Mouse (Mus musculus) thymus, adult 2 months (tissue): ENCODE measurements at regions not wholly inside any gene's neighbourhood (a gene's known extent, or its start where the extent isn't known, plus 50 kb on each side); places are given as distances from the start of the nearest gene placed in this dataset.

Experiments used
- CTCF ChIP-seq: fragments of 200-500 bp; IDR thresholded peaks from 2 replicates; pipeline ENCODE4 v1.5.1; 2012; ENCODE audit warnings: mild to moderate bottlenecking, control low read depth, low read length, moderate library complexity, borderline replicate concordance; ENCODE audit not compliant: control insufficient read depth, poor library complexity, insufficient read depth; ENCODE audit errors: extremely low read depth
- POLR2A ChIP-seq: fragments of 200-500 bp; IDR thresholded peaks from 2 replicates; pipeline ENCODE4 v1.6.1; 2012; ENCODE audit warnings: mild to moderate bottlenecking, low read length, control low read depth, moderate library complexity; ENCODE audit not compliant: control insufficient read depth, poor library complexity, insufficient read depth; ENCODE audit errors: extremely low read depth

GRCm38 (mm10) chr11:112140058-112140457 is 642.0 kb upstream of the Sox9 start:
- no peak for TF ChIP-seq POLR2A
- no peak for TF ChIP-seq CTCF
